Mouse (Mus musculus): ENCODE data around the gene Cfap97d2.

- no peak for TF ChIP-seq TAL1 (IDR thresholded peaks at IDR 0.05; ENCODE audit: low read length)
- no peak for TF ChIP-seq GATA1 (IDR thresholded peaks at IDR 0.05; ENCODE audit: low read length)
Measured at GRCm38 (mm10) chr8:13697681-13698080, 8.0 kb upstream of the Cfap97d2 start.

All from erythroblast, embryonic 14.5 days (primary cell).